Mouse (Mus musculus) ES-E14 (cell line): ENCODE measurements at regions not wholly inside any gene's neighbourhood (a gene's known extent, or its start where the extent isn't known, plus 50 kb on each side); places are given as distances from the start of the nearest gene placed in this dataset.

ENCODE experiments used
- DNase-seq: peaks from one replicate; pipeline ENCODE4 v3.0.0-alpha.2; 2013; ENCODE audit warnings: low read depth, low spot score
- H3K27ac ChIP-seq: 2 replicates; pipeline ENCODE4 v1.5.1; 2012; ENCODE audit warnings: low read depth, mild to moderate bottlenecking, low read length, moderate library complexity, mixed read lengths; ENCODE audit not compliant: poor library complexity, insufficient read depth, severe bottlenecking
- H3K36me3 ChIP-seq: 2 replicates; pipeline ENCODE4 v1.6.1; 2012; ENCODE audit warnings: mild to moderate bottlenecking, low read length, moderate library complexity, mixed read lengths; ENCODE audit not compliant: control insufficient read depth, poor library complexity, insufficient read depth, severe bottlenecking
- H3K4me1 ChIP-seq, 2 experiments: fragments of 150-350 bp in 1 of 2; sonication (generic) in 1 of 2; 2 replicates each; pipeline ENCODE4 v1.6.1; 2012; ENCODE audit warnings: low read length in 2 of 2, mild to moderate bottlenecking in 1 of 2, mixed read lengths in 1 of 2; ENCODE audit not compliant: control insufficient read depth in 2 of 2, insufficient read depth in 2 of 2, poor library complexity in 1 of 2
- H3K4me3 ChIP-seq, 2 experiments: fragments of 150-350 bp in 1 of 2; sonication (generic) in 1 of 2; 2 replicates each; pipeline ENCODE4 v1.5.1; 2012; ENCODE audit warnings: low read length in 2 of 2, low read depth in 1 of 2, mild to moderate bottlenecking in 1 of 2, mixed read lengths in 1 of 2; ENCODE audit not compliant: insufficient read depth in 1 of 2, poor library complexity in 1 of 2, severe bottlenecking in 1 of 2
- H3K9ac ChIP-seq: 2 replicates; pipeline ENCODE4 v1.6.1; 2012; ENCODE audit warnings: low read depth, mild to moderate bottlenecking, low read length, mixed read lengths; ENCODE audit not compliant: poor library complexity, insufficient read depth, severe bottlenecking
- H3K9me3 ChIP-seq: fragments of 150-350 bp; sonication (generic); 2 replicates; pipeline ENCODE4 v1.6.1; 2012; ENCODE audit warnings: low read depth, mild to moderate bottlenecking, low read length; ENCODE audit not compliant: control insufficient read depth, insufficient read depth
- CHD2 ChIP-seq: IDR thresholded peaks from 2 replicates; pipeline ENCODE4 v1.6.1; 2014; ENCODE audit warnings: mild to moderate bottlenecking, low read depth, low read length, inconsistent platforms
- HCFC1 ChIP-seq: IDR thresholded peaks from 2 replicates; pipeline ENCODE4 v1.6.1; 2012; ENCODE audit warnings: low read length, inconsistent platforms, borderline replicate concordance; ENCODE audit not compliant: insufficient read depth
- MAFK ChIP-seq: IDR thresholded peaks from 2 replicates; pipeline ENCODE4 v1.6.1; 2014; ENCODE audit warnings: mild to moderate bottlenecking, low read depth, low read length, inconsistent platforms; ENCODE audit not compliant: insufficient read depth
- ZC3H11A ChIP-seq: IDR thresholded peaks from 2 replicates; pipeline ENCODE4 v1.6.1; 2012; ENCODE audit warnings: low read depth, mild to moderate bottlenecking, inconsistent platforms, low read length, borderline replicate concordance
- ZNF384 ChIP-seq: IDR thresholded peaks from 2 replicates; pipeline ENCODE4 v1.6.1; 2012; ENCODE audit warnings: low read depth, low read length, inconsistent platforms
- in situ Hi-C, 2 experiments: fragments of 600-800 bp; cut with MboI; formaldehyde crosslinking; loops; one replicate each; pipeline ENCODE4 v1.15.1; 2025; ENCODE audit warnings: low sequenced_read_pairs in 2 of 2, inconsistent platforms in 1 of 2; ENCODE audit not compliant: unreplicated experiment in 2 of 2

GRCm38 (mm10) chr17:50366181-50366580 lies 72.7 kb upstream of the Dazl start:
- no peaks in the 10 kb centered on the region for H3K4me1 ChIP-seq
- TF ChIP-seq HCFC1, result no peak
- no peak for TF ChIP-seq MAFK
- TF ChIP-seq ZC3H11A, result no peak
- TF ChIP-seq ZNF384, result no peak
- no peak for TF ChIP-seq CHD2
- no peak overlapping the region for H3K4me3 ChIP-seq
- no peaks in the 10 kb centered on the region for H3K36me3 ChIP-seq
- DNase-seq, result no peak
- no peak overlapping the region for H3K9ac ChIP-seq
- H3K27ac ChIP-seq, result no peak overlapping the region
- in situ Hi-C loops, result no loop called here
- H3K9me3 ChIP-seq, result no peaks in the 10 kb centered on the region

- Histone ChIP-seq H3K9me3 (no peaks in the 10 kb centered on the region), H3K9ac (no peak overlapping the region), H3K4me1 (no peaks in the 10 kb centered on the region), H3K36me3 (no peaks in the 10 kb centered on the region), H3K4me3 (no peak overlapping the region), H3K27ac (no peak overlapping the region)
- in situ Hi-C loops, result no loop called here
- TF ChIP-seq CHD2 (no peak), MAFK (no peak), HCFC1 (no peak), ZC3H11A (no peak), ZNF384 (no peak)
- DNase-seq, result no peak
Measured at GRCm38 (mm10) chr17:50369216-50369875, 75.9 kb upstream of the Dazl start.

DNA sequence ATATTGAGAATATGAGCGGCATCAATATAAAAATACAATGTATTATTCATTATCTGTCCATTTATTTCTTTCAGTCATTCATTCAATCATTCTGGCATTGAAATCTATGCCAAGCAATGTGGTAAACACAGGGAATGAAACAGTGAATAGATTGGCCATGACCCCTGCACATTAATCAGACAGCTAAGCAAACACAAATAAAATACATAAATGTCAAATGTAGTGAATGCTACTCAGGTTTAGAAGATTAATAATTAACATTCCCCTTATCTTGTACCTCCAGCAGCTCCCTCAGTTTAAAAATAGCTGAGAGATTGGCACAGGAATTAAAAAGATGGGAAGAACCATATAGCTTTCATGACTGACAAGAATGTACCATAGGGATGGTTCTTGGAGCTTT lies 77.0 kb upstream of the Dazl start:
- in situ Hi-C loops, result no loop called here
- Histone ChIP-seq H3K4me3 (no peak overlapping the region), H3K4me1 (no peaks in the 10 kb centered on the region), H3K36me3 (no peaks in the 10 kb centered on the region), H3K27ac (no peak overlapping the region), H3K9ac (no peak overlapping the region), H3K9me3 (no peaks in the 10 kb centered on the region)
- DNase-seq, result no peak
- TF ChIP-seq ZNF384 (no peak), ZC3H11A (no peak), MAFK (no peak), HCFC1 (no peak), CHD2 (no peak)

- Histone ChIP-seq H3K4me3 (no peak overlapping the region), H3K4me1 (no peaks in the 10 kb centered on the region), H3K9ac (no peak overlapping the region), H3K27ac (no peak overlapping the region), H3K9me3 (no peaks in the 10 kb centered on the region), H3K36me3 (no peaks in the 10 kb centered on the region)
- in situ Hi-C loops, result no loop called here
- TF ChIP-seq CHD2 (no peak), HCFC1 (no peak), ZNF384 (no peak), ZC3H11A (no peak), MAFK (no peak)
- no peak for DNase-seq
Measured at GRCm38 (mm10) chr17:50373496-50374141, 80.2 kb upstream of the Dazl start.
